In genomic region chr2:173014741-173015287, GRCm38 (mm10) we compare ENCODE assay signal across 19 mouse cellular contexts. TPM values are rescaled to one million over a fixed set of nuclear protein-coding genes. Genes with fewer than 3 reads are reported as not detected.
"Had no signal": no experiment of that assay in that cellular context is flagged by ENCODE, and none has a peak within 500 bp of the region (broad histone marks: within the 10 kb centered on the region; RNA-seq: fewer than 3 reads in every experiment).

No protein-coding gene starts in this region.

- H3K9me3 ChIP-seq: midbrain, embryonic 10.5 days; midbrain, embryonic 12.5 days; neural tube, embryonic 13.5 days; neural tube, embryonic 15.5 days had no signal

- H3K9ac ChIP-seq: lung, embryonic 14.5 days; midbrain, embryonic 12.5 days; neural tube, embryonic 13.5 days; neural tube, embryonic 15.5 days had no signal

- H3K4me3 ChIP-seq: midbrain, embryonic 10.5 days; midbrain, embryonic 12.5 days; myocyte; neural tube, embryonic 13.5 days; neural tube, embryonic 15.5 days had no signal

- H3K27ac ChIP-seq: midbrain, embryonic 10.5 days; midbrain, embryonic 12.5 days; neural tube, embryonic 13.5 days; neural tube, embryonic 15.5 days had no signal

- ATAC-seq: midbrain, embryonic 16.5 days had no signal

- H3K4me2 ChIP-seq: lung, embryonic 14.5 days; midbrain, embryonic 12.5 days; neural tube, embryonic 13.5 days; neural tube, embryonic 15.5 days had no signal

- DNase-seq: lung, adult 18-20 months; lung, embryonic 14.5 days; lung, postnatal 10 days; lung, postnatal 4 days; midbrain, embryonic 14.5 days; retina, postnatal 1 day; right cerebral cortex, adult 18-20 months; right cerebral cortex, postnatal 25 days; right cerebral cortex, postnatal 4 days; spleen, adult 18-20 months; thymus, adult 2 months; thymus, postnatal 25 days; thymus, postnatal 4 days had no signal

RNA-seq across cellular contexts. Expression of gene Spo11, which starts 37.3 kb away (rescaled TPM):
- polyA plus RNA-seq: myocyte had no signal
